Mouse (Mus musculus): Measurements from ENCODE around the gene Cfap36.

DNA sequence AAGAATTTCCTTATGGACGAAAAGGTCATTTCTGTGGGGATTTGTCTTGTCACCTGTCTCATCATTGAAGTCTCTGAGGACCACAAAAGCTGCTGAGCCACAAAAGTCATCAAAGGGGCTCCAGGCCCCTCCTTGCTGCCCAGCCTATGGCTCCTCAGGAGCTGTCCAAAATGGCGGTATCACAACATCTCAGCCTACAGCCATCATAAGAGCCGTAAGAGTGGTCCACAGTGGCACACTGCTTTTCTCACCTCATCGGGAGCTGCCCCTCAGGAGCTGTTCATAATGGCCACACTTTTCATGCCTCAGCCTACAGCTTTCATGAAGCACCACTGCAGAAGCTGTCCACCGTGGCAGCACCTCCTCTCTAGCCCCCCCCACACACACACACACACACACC, 1.2 kb upstream of the Cfap36 start:
- TF ChIP-seq CTCF (IDR thresholded peaks at IDR 0.05) = no peak
- no peak for TF ChIP-seq EP300 (IDR thresholded peaks at IDR 0.05)
